Mouse (Mus musculus) G1E (cell line): ENCODE measurements around the gene Tbc1d8. TPM values are rescaled to one million over a fixed set of nuclear protein-coding genes. Genes with fewer than 3 reads are reported as not detected.

ENCODE experiments used
- ATAC-seq: 2 replicates; pipeline ENCODE4 v1.8.0; 2016; ENCODE audit warnings: mild to moderate bottlenecking; ENCODE audit not compliant: insufficient number of reproducible peaks, poor library complexity, low FRiP score, severe bottlenecking; ENCODE audit errors: extremely low read depth
- DNase-seq: peaks from one replicate; pipeline ENCODE4 v3.0.0; 2012; ENCODE audit warnings: low spot score
- H3K27me3 ChIP-seq: 2 replicates; pipeline ENCODE4 v1.6.1; 2012; ENCODE audit warnings: mild to moderate bottlenecking, low read length, inconsistent platforms; ENCODE audit not compliant: insufficient read depth
- H3K36me3 ChIP-seq: replicated peaks from 2 replicates; pipeline ENCODE3; 2012; ENCODE audit warnings: mild to moderate bottlenecking, inconsistent platforms
- H3K4me1 ChIP-seq: 2 replicates; pipeline ENCODE4 v1.6.1; 2012; ENCODE audit warnings: low read depth, low read length, inconsistent platforms, mixed read lengths; ENCODE audit not compliant: insufficient read depth
- H3K4me3 ChIP-seq: 2 replicates; pipeline ENCODE4 v1.5.1; 2012; ENCODE audit warnings: low read depth, mild to moderate bottlenecking, inconsistent platforms, low read length, moderate library complexity, mixed read lengths
- H3K9me3 ChIP-seq: replicated peaks from 2 replicates; pipeline ENCODE4 v1.6.1; 2012; ENCODE audit warnings: inconsistent platforms
- CTCF ChIP-seq: IDR thresholded peaks from 2 replicates; pipeline ENCODE4 v1.5.1; 2012; ENCODE audit warnings: low read depth, low read length, inconsistent platforms, mixed read lengths
- GATA1 ChIP-seq: IDR thresholded peaks from 2 replicates; pipeline ENCODE4 v1.6.1; 2012; ENCODE audit warnings: borderline replicate concordance, low read length, inconsistent platforms, mixed read lengths
- GATA2 ChIP-seq: IDR thresholded peaks from 2 replicates; pipeline ENCODE4 v1.6.1; 2012; ENCODE audit warnings: low read depth, low read length, inconsistent platforms, borderline replicate concordance
- POLR2AphosphoS5 ChIP-seq: IDR thresholded peaks from 2 replicates; pipeline ENCODE4 v1.6.1; 2012; ENCODE audit warnings: low read depth, low read length, inconsistent platforms; ENCODE audit not compliant: insufficient replicate concordance
- TAL1 ChIP-seq: conservative IDR thresholded peaks from 2 replicates; pipeline ENCODE4 v1.6.1; 2012; ENCODE audit warnings: low read depth, low read length, inconsistent platforms, mixed read lengths
- polyA plus RNA-seq: library from polyadenylated mRNA; stranded (reverse); fragments of >175 nt; gene quantifications from 2 replicates; pipeline ENCODE4 v1.2.3, GENCODE M21; 2012
- total RNA-seq, 2 experiments: library from RNA; stranded (forward) in 1 of 2; stranded (reverse) in 1 of 2; fragments of 200-1000 nt in 1 of 2; fragments of >200 nt in 1 of 2; fragmentation: Nextera tagmentation in 1 of 2; gene quantifications; 2 replicates each; pipeline ENCODE4 v1.2.3; 2014 to 2017

Tbc1d8 gene
- total and polyA plus RNA-seq, 3 experiments: 3.5 to 6.9 (median 3.9) TPM

DNA sequence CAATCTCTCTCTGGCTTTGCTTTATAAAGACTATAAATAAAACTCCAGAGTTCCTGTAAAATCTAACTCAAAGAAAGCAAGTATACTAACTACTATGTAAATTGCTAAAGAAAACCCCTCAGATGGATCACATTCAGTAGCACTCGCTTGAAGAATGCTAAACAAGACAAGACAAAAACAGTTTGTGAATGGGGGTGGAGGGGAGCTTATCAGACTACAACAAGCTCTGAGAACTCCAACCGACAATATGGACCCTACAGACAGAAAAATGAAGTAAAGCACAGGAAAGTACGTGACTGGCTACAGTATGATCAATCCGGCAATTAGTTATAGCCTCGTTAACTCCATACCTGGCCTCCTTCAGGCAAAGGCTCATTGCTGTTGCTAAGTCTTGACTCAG, 18.1 kb downstream of the Tbc1d8 start:
- no peaks in the 10 kb centered on the region for H3K9me3 ChIP-seq
- H3K36me3 ChIP-seq: peaks cover 27% of the 10 kb centered on the region
- H3K4me1 ChIP-seq: peaks cover 87% of the 10 kb centered on the region
- no peaks in the 10 kb centered on the region for H3K27me3 ChIP-seq
- H3K4me3 ChIP-seq: peak overlapping the region; percentile 9; the same call in 1 of the 2 replicates
- peak; percentile 50 for ATAC-seq
- no peak for TF ChIP-seq GATA1
- TF ChIP-seq TAL1: no peak
- TF ChIP-seq POLR2AphosphoS5: no peak
- TF ChIP-seq GATA2: no peak
- TF ChIP-seq CTCF: no peak
- peak; percentile 59 for DNase-seq

- Histone ChIP-seq H3K4me3 (no peak overlapping the region), H3K4me1 (peaks cover 92% of the 10 kb centered on the region), H3K9me3 (no peaks in the 10 kb centered on the region), H3K27me3 (no peaks in the 10 kb centered on the region), H3K36me3 (peaks cover 28% of the 10 kb centered on the region)
- DNase-seq (no peak), ATAC-seq (no peak)
- TF ChIP-seq TAL1: no peak
- TF ChIP-seq GATA2: no peak
- TF ChIP-seq POLR2AphosphoS5: no peak
- no peak for TF ChIP-seq GATA1
- TF ChIP-seq CTCF: no peak
Observed at GRCm38 (mm10) chr1:39457887-39458874, 20.4 kb downstream of the Tbc1d8 start.

- H3K27me3 ChIP-seq: no peaks in the 10 kb centered on the region
- peaks cover 85% of the 10 kb centered on the region for H3K4me1 ChIP-seq
- peaks cover 27% of the 10 kb centered on the region for H3K36me3 ChIP-seq
- DNase-seq (no peak), ATAC-seq (no peak)
- H3K9me3 ChIP-seq: no peaks in the 10 kb centered on the region
- no peak for TF ChIP-seq CTCF
- TF ChIP-seq POLR2AphosphoS5: no peak
- TF ChIP-seq GATA2: no peak
- TF ChIP-seq TAL1: no peak
- TF ChIP-seq GATA1: no peak
- no peak overlapping the region for H3K4me3 ChIP-seq
Observed at GRCm38 (mm10) chr1:39456421-39456853, 22.1 kb downstream of the Tbc1d8 start.

DNA sequence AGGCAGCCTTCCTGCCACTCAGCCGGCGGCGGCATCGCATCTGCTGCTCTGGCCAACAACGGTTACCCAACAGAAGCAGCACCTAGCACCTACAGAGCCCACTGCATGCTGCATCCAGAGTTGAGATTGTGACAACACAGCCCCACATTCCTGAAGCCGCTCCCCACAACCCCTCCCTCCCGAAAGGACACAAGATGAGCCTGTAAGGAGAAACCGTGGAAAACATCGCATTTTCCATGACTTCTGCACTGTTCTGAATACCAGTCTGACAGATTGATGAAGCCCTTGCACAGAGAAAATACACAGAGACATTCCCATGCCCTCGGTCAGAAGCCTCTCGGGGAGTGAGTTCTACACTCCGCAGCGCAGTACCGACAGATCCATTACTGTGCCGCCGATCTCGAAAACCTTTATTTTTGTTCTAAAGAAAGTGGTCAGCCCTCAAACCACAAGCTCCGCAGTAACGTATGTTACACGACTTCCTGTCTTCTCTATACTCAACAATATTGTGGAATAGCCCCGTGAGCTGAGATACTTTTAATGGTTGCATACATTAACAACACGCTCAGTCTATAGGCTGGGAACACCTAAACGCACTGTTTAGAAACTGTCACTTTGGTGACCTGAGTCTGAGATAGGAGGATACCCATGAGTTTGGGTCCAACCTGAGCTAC, 23.1 kb downstream of the Tbc1d8 start:
- no peak for TF ChIP-seq CTCF
- TF ChIP-seq GATA1: no peak
- no peak for TF ChIP-seq POLR2AphosphoS5
- no peak for TF ChIP-seq TAL1
- no peak for TF ChIP-seq GATA2
- H3K27me3 ChIP-seq: no peaks in the 10 kb centered on the region
- no peak for ATAC-seq
- DNase-seq: no peak
- H3K9me3 ChIP-seq: no peaks in the 10 kb centered on the region
- H3K4me1 ChIP-seq: peaks cover 85% of the 10 kb centered on the region
- H3K4me3 ChIP-seq: no peak overlapping the region
- H3K36me3 ChIP-seq: peaks cover 27% of the 10 kb centered on the region

- no peak for DNase-seq
- TF ChIP-seq POLR2AphosphoS5: no peak
- no peak for TF ChIP-seq TAL1
- TF ChIP-seq CTCF: no peak
- TF ChIP-seq GATA1: no peak
- no peak for TF ChIP-seq GATA2
- no peak for ATAC-seq
- Histone ChIP-seq H3K9me3 (no peaks in the 10 kb centered on the region), H3K36me3 (peaks cover 27% of the 10 kb centered on the region), H3K4me3 (no peak overlapping the region), H3K27me3 (no peaks in the 10 kb centered on the region), H3K4me1 (peaks cover 86% of the 10 kb centered on the region)
Observed at GRCm38 (mm10) chr1:39454783-39455175, 23.8 kb downstream of the Tbc1d8 start.

DNA sequence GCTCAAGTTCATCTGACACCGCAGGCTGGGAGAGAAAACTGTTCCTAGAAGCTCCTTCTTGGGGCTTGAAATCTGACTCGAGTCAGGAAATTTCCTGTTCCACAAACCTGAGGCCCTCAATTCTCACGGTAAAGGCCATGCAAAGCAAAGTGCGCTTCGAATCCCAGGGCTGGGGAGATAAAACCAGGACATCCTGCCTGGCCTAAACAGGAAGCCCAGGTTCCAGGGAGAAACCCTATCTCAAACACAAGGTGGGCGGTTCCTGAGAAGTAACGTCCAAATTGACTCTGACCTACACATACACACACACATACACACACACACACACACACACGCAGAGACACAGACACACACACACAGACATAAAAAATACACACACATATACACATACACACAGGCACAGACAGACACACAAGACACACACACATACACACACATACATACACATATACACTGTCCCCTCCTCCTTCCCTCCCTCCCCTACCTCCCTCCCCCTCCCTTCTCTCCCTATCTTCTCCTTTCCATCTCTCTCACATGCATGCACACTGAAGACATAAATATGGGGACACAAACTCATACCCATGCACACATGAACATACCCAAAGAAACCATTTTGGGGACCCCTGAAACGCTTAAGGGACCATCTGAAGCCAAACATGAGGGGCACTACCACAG, 24.3 kb downstream of the Tbc1d8 start:
- Histone ChIP-seq H3K4me1 (peaks cover 88% of the 10 kb centered on the region), H3K4me3 (peak overlapping the region; percentile 57; the same call in 1 of the 2 replicates), H3K27me3 (no peaks in the 10 kb centered on the region), H3K36me3 (peaks cover 30% of the 10 kb centered on the region), H3K9me3 (no peaks in the 10 kb centered on the region)
- no peak for ATAC-seq
- no peak for TF ChIP-seq TAL1
- no peak for DNase-seq
